Mouse (Mus musculus) midbrain, embryonic 12.5 days (tissue): ENCODE data around the gene F13b. TPM values are rescaled to one million over a fixed set of nuclear protein-coding genes. Genes with fewer than 3 reads are reported as not detected.

Experiments used
- ATAC-seq: fragments of 200-750 bp; cut with Nextera tagmentation; 2 replicates; pipeline ENCODE4 v1.8.0; 2017; ENCODE audit warnings: low read depth, moderate TSS enrichment, moderate library complexity; ENCODE audit not compliant: low FRiP score
- H3K27ac ChIP-seq: fragments of 300-500 bp; sonication (generic); replicated peaks from 2 replicates; pipeline ENCODE4 v1.5.1; 2016; ENCODE audit warnings: mild to moderate bottlenecking
- H3K27me3 ChIP-seq: fragments of 300-500 bp; sonication (generic); 2 replicates; pipeline ENCODE4 v1.6.1; 2016; ENCODE audit warnings: mild to moderate bottlenecking
- H3K36me3 ChIP-seq: fragments of 300-500 bp; sonication (generic); 2 replicates; pipeline ENCODE4 v1.6.1; 2016
- H3K4me1 ChIP-seq: fragments of 300-500 bp; sonication (generic); 2 replicates; pipeline ENCODE4 v1.6.1; 2016
- H3K4me2 ChIP-seq: fragments of 300-500 bp; sonication (generic); replicated peaks from 2 replicates; pipeline ENCODE4 v1.6.1; 2016; ENCODE audit warnings: mild to moderate bottlenecking, moderate library complexity
- H3K4me3 ChIP-seq: fragments of 300-500 bp; sonication (generic); 2 replicates; pipeline ENCODE4 v1.5.1; 2016; ENCODE audit warnings: mild to moderate bottlenecking
- H3K9ac ChIP-seq: fragments of 300-500 bp; sonication (generic); replicated peaks from 2 replicates; pipeline ENCODE4 v1.6.1; 2016; ENCODE audit warnings: mild to moderate bottlenecking, moderate library complexity
- H3K9me3 ChIP-seq: fragments of 300-500 bp; sonication (generic); 2 replicates; pipeline ENCODE4 v1.6.1; 2016; ENCODE audit warnings: mild to moderate bottlenecking
- WGBS: fragments of 180-500 bp; shearing (Covaris S2); methylation state at CpG from one replicate; pipeline ENCODE4 v1.1.7; 2016; 5-methylcytosine and 5-hydroxymethylcytosine counted together
- polyA plus RNA-seq: library from polyadenylated mRNA; unstranded; fragments of >200 nt; fragmentation: Nextera tagmentation; extraction: Ambion mirVana; gene quantifications from 2 replicates; pipeline ENCODE4 v1.2.1, GENCODE M21; 2016

Gene F13b
- polyA plus RNA-seq = not detected in 2 replicates

DNA sequence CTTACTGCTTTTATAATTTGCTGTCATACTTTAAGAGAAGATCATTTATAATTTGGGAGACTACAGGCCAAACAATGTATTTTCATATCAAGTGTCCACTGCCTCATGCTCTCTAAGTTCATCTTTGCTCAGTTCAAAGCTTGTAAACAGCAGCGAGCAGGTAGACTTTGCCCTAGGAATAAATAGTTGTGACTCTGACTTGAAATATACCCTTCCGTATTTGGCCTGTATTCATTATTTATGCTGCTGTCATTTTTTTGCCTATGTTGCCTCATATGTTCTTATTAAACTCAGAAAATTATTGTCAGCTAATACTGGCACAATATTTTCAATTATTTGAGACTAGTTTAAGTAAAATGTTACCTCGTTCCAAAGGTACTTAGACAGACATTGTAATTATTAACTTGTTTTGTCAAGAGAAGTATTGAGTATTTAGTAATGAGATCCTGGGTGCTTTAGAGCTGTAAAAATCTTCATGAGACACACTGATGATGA is at the start of gene F13b:
TSS of gene F13b (plus strand) at position 445 of the 495 bp plus-strand sequence.
- H3K27ac ChIP-seq = no peak within 1 kb of the TSS
- no peak within 1 kb of the TSS for H3K9ac ChIP-seq
- no peaks in the 10 kb centered on the region for H3K36me3 ChIP-seq
- H3K4me1 ChIP-seq = no peaks in the 10 kb centered on the region
- ATAC-seq = no peak
- no peak within 1 kb of the TSS for H3K4me3 ChIP-seq
- H3K9me3 ChIP-seq = no peaks in the 10 kb centered on the region
- no peak within 1 kb of the TSS for H3K4me2 ChIP-seq
- 88% methylated on average over 3 of the region's 3 CpGs for WGBS
- H3K27me3 ChIP-seq = no peaks in the 10 kb centered on the region

DNA sequence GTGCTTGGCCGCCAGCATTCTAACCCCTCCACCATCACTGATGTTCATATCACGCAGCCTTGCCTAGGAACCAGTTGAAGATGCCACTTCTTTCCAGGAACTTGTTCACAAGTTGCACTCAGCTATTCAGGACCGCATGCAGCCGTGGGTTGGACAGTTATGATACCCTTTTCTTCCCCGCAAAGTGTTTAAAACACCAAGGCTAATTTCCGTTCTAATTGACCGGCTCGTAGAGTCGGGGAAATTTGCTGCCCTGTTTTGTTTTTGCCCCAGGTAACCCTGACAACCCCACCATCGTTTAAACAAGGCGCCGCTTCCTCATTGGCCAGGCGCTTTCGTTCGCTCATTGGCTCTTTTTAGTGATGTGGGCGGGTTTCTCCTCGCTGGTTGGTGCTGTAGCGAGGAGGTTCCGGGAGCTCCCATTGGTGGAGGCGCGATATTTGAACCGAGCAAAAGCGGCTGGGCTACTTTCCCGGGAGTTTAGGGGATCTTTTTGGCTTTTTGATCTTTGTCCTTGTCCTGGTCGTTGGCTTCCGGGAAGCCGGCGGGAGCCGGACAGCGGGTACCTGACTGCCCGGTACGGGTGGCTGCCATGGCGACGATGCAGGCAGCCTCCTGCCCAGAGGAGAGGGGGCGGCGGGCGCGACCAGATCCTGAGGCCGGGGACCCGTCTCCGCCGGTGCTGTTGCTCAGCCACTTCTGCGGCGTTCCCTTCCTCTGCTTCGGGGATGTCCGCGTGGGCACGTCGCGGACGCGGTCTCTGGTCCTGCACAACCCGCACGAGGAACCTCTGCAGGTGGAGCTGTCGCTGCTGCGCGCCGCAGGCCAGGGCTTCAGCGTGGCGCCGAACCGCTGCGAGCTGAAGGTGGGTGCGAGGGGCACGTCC is 46.9 kb upstream of the F13b start, which contains the start of gene Aspm:
TSS of gene Aspm (plus strand) at position 433 of the 886 bp plus-strand sequence.
- Histone ChIP-seq H3K9me3 (no peaks in the 10 kb centered on the region), H3K36me3 (peaks cover 11% of the 10 kb centered on the region), H3K9ac (peak within 1 kb of the TSS; percentile 73), H3K27ac (peak within 1 kb of the TSS; percentile 68; the same call in 1 of the 2 replicates), H3K4me1 (peaks cover 18% of the 10 kb centered on the region), H3K4me2 (peak within 1 kb of the TSS; percentile 94), H3K4me3 (peak within 1 kb of the TSS; percentile 87), H3K27me3 (no peaks in the 10 kb centered on the region)
- WGBS = under 1% methylated on average over 58 of the region's 65 CpGs
- ATAC-seq = peak; percentile 99

DNA sequence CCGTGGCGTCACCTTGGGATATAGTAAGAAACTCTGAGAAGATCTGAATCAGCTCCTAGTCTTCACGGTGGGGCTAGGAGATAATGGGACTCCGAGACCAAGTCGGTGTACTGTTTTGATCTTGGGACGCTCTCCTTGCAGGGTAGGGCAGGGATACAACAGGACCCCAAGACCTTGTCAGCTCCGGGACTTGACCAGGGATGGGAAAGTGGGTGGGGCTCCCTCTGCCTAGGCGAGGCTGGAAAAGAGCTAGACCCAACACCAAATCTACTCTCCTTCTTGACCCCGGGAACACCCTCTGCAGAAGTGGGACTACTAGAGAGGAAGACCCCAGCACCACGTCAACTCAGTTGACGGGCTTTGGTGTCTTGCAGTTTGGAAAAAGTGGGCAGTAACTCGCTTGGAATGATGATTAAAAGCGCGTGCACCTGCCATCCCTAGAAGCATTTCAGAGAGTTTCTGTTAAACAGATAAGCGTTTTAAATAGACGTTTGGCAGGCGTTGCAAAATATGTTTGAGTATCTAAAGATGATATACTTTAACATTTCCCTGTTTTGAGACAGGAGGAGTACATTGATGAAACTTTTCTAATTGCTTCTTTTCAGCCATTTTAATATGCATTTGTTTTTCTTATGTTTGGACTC is 46.2 kb upstream of the F13b start:
- Histone ChIP-seq H3K27ac (no peak overlapping the region; the same call in 1 of the 2 replicates), H3K4me3 (peak overlapping the region; percentile 87), H3K4me2 (peak overlapping the region; percentile 94), H3K36me3 (peaks cover 11% of the 10 kb centered on the region), H3K9ac (peak overlapping the region; percentile 73), H3K27me3 (no peaks in the 10 kb centered on the region), H3K4me1 (peaks cover 20% of the 10 kb centered on the region), H3K9me3 (no peaks in the 10 kb centered on the region)
- WGBS = 4% methylated on average over 17 of the region's 17 CpGs
- ATAC-seq = peak; percentile 52

- Histone ChIP-seq H3K27me3 (no peaks in the 10 kb centered on the region), H3K9ac (no peak overlapping the region; the same call in 1 of the 2 replicates), H3K27ac (no peak overlapping the region), H3K4me3 (no peak overlapping the region), H3K4me2 (peak overlapping the region; percentile 5; the same call in 1 of the 2 replicates), H3K4me1 (peaks cover 15% of the 10 kb centered on the region), H3K9me3 (no peaks in the 10 kb centered on the region), H3K36me3 (peaks cover 46% of the 10 kb centered on the region)
- ATAC-seq = no peak
- WGBS = 93% methylated on average over 5 of the region's 5 CpGs
Observed at GRCm38 (mm10) chr1:139460807-139461206, 40.7 kb upstream of the F13b start.

- 94% methylated on average over 11 of the region's 11 CpGs for WGBS
- peaks cover 1% of the 10 kb centered on the region; the same call in 1 of the 2 replicates for H3K4me1 ChIP-seq
- H3K9ac ChIP-seq = no peak overlapping the region
- peaks cover 67% of the 10 kb centered on the region for H3K36me3 ChIP-seq
- H3K9me3 ChIP-seq = no peaks in the 10 kb centered on the region
- no peak overlapping the region for H3K4me2 ChIP-seq
- no peaks in the 10 kb centered on the region for H3K27me3 ChIP-seq
- no peak for ATAC-seq
- no peak overlapping the region for H3K4me3 ChIP-seq
- no peak overlapping the region for H3K27ac ChIP-seq
Observed at GRCm38 (mm10) chr1:139465936-139466335, 35.6 kb upstream of the F13b start.

DNA sequence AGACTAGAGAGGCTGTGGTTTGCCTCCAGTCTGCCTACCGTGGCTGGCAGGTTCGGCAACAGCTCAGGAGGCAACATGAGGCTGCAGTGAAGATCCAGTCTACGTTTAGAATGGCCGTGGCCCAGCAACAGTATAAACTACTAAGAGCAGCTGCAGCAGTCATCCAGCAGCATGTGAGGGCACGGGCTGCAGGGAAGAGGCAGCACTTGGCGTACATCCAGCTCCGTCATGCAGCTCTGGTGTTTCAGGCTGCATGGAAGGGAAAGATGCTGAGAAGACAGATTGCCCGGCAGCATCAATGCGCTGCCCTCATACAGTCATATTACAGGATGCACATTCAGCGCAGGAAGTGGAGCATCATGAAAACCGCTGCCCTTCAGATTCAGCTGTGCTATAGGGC is 22.6 kb upstream of the F13b start:
- Histone ChIP-seq H3K9me3 (no peaks in the 10 kb centered on the region), H3K4me2 (no peak overlapping the region), H3K27me3 (no peaks in the 10 kb centered on the region), H3K27ac (no peak overlapping the region), H3K36me3 (peaks cover 81% of the 10 kb centered on the region), H3K9ac (no peak overlapping the region), H3K4me1 (no peaks in the 10 kb centered on the region), H3K4me3 (no peak overlapping the region)
- no peak for ATAC-seq
- 93% methylated on average over 11 of the region's 11 CpGs for WGBS

GRCm38 (mm10) chr1:139480246-139480645 is 21.3 kb upstream of the F13b start:
- Histone ChIP-seq H3K4me3 (no peak overlapping the region), H3K9me3 (no peaks in the 10 kb centered on the region), H3K9ac (no peak overlapping the region), H3K27ac (no peak overlapping the region), H3K4me2 (no peak overlapping the region), H3K4me1 (no peaks in the 10 kb centered on the region), H3K27me3 (no peaks in the 10 kb centered on the region), H3K36me3 (peaks cover 78% of the 10 kb centered on the region)
- ATAC-seq = no peak
- WGBS = 96% methylated on average over 8 of the region's 8 CpGs

DNA sequence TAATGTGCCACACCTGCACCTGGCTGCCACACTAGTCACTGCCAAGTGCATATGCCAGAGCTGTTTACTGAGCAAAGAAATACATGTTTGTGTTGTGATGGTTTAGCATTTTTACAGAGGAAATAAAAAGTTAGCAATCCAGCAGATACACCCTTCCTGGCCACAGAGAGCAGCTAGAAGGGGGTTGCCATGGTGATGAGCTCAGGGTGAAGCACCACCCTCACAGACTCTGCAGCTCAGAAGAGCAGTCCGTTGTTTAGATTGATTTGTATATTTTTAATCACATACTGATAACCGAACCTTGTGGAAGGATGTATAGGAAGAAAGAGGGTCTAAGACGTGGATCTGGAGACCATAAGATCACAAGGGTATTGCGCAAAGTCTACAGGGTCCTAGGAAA is 20.4 kb upstream of the F13b start:
- 87% methylated on average over 4 of the region's 4 CpGs for WGBS
- H3K27ac ChIP-seq = no peak overlapping the region
- no peak overlapping the region for H3K4me3 ChIP-seq
- H3K4me2 ChIP-seq = no peak overlapping the region
- peaks cover 75% of the 10 kb centered on the region for H3K36me3 ChIP-seq
- no peak for ATAC-seq
- no peak overlapping the region for H3K9ac ChIP-seq
- H3K9me3 ChIP-seq = no peaks in the 10 kb centered on the region
- H3K4me1 ChIP-seq = no peaks in the 10 kb centered on the region
- H3K27me3 ChIP-seq = no peaks in the 10 kb centered on the region

- Histone ChIP-seq H3K4me1 (no peaks in the 10 kb centered on the region), H3K36me3 (peaks cover 38% of the 10 kb centered on the region), H3K27ac (no peak overlapping the region), H3K4me2 (no peak overlapping the region), H3K4me3 (no peak overlapping the region), H3K27me3 (no peaks in the 10 kb centered on the region), H3K9me3 (no peaks in the 10 kb centered on the region), H3K9ac (no peak overlapping the region)
- ATAC-seq = peak; percentile 32; the same call in 1 of the 2 replicates
- 73% methylated on average over 3 of the region's 3 CpGs for whole genome bisulfite sequencing
Observed at GRCm38 (mm10) chr1:139494630-139495029, 6.9 kb upstream of the F13b start.

GRCm38 (mm10) chr1:139495408-139495807 is 6.1 kb upstream of the F13b start:
- Histone ChIP-seq H3K27me3 (no peaks in the 10 kb centered on the region), H3K9me3 (no peaks in the 10 kb centered on the region), H3K27ac (no peak overlapping the region), H3K9ac (no peak overlapping the region), H3K4me2 (no peak overlapping the region), H3K4me3 (no peak overlapping the region), H3K4me1 (no peaks in the 10 kb centered on the region), H3K36me3 (peaks cover 31% of the 10 kb centered on the region)
- 93% methylated on average over 2 of the region's 2 CpGs for WGBS
- no peak for ATAC-seq

- no peak for ATAC-seq
- Histone ChIP-seq H3K4me2 (no peak overlapping the region), H3K4me1 (no peaks in the 10 kb centered on the region), H3K36me3 (peaks cover 25% of the 10 kb centered on the region), H3K9ac (no peak overlapping the region), H3K27me3 (no peaks in the 10 kb centered on the region), H3K27ac (no peak overlapping the region), H3K4me3 (no peak overlapping the region), H3K9me3 (no peaks in the 10 kb centered on the region)
- WGBS = 92% methylated on average over 3 of the region's 3 CpGs
Observed at GRCm38 (mm10) chr1:139496212-139496611, 5.3 kb upstream of the F13b start.

DNA sequence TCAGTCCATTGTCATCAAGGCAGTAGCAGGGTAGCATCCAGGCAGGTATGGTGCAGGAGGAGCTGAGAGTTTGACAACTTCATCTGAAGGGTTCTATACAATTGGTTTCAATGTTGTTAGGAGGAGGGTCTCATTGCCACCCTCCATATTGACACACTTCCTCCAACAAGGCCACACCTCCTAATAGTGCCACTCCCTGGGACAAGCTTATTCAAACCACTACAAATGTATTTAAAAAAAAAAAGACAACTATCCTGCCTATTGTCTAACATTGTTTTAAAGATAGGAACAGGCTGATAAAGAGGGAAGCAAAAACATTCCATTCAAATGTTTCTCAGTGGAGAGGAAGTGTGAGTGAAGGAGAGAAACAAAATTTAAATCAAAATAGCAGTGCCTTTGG is 1.8 kb upstream of the F13b start:
- Histone ChIP-seq H3K27ac (no peak overlapping the region), H3K4me1 (no peaks in the 10 kb centered on the region), H3K36me3 (0 out of 2 replicates have a peak, but pooled peaks cover 1% of the 10 kb centered on the region)

More for the DNA sequence above, 1.8 kb upstream of the F13b start:
- Histone ChIP-seq H3K4me3 (no peak overlapping the region), H3K4me2 (no peak overlapping the region), H3K9ac (no peak overlapping the region), H3K27me3 (no peaks in the 10 kb centered on the region), H3K9me3 (no peaks in the 10 kb centered on the region)
- ATAC-seq = no peak
